Mouse (Mus musculus): Measurements from ENCODE around the gene Vps18.

Vps18 gene

DNA sequence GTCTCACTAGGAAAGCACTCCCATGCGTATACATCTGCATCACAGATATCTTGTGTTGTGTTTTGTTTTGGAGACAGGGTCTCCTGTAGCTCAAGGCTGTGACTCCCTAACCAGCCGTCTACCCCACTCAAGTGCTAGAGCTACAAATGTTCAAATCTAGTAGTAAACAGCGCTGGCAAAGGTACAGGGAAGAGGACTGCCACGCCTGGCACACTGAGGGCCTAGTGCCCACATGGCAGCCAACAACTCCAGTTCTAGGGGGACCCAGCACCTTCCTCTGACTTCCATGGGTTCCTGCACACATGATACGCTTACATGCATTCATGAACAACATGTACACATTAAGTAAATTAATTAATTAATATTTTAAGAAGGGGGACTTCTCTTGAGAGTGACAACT is 3.7 kb downstream of the Vps18 start:
- no peak for DNase-seq (ENCODE audit: low spot score)

- DNase-seq (ENCODE audit: low spot score): no peak
These were observed 4.3 kb downstream of the Vps18 start for GRCm38 (mm10) chr2:119292852-119293251.

DNA sequence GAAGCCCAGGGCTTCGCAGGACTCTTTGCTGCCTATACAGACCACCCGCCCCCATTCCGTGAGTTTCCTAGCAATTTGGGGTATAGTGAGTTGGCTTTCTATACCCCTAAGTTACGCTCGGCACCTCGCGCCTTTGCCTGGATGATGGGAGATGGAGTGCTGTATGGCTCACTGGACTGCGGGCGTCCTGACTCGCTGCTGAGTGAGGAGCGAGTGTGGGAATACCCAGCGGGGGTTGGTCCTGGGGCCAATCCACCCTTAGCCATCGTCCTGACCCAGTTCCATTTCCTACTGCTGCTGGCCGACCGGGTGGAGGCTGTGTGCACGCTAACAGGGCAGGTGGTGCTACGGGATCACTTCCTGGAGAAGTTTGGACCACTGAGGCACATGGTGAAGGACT is 4.8 kb downstream of the Vps18 start:
- no peak for DNase-seq (ENCODE audit: low spot score)

- DNase-seq (ENCODE audit: low spot score): no peak
These were observed 5.3 kb downstream of the Vps18 start for GRCm38 (mm10) chr2:119293776-119294390.

GRCm38 (mm10) chr2:119294411-119294810 is 5.9 kb downstream of the Vps18 start:
- DNase-seq (ENCODE audit: low spot score): no peak

GRCm38 (mm10) chr2:119296756-119297155 is 8.2 kb downstream of the Vps18 start:
- no peak for DNase-seq (ENCODE audit: low spot score)

GRCm38 (mm10) chr2:119297506-119297905 is 9.0 kb downstream of the Vps18 start:
- no peak for DNase-seq (ENCODE audit: low spot score)

GRCm38 (mm10) chr2:119298330-119298729 is 9.8 kb downstream of the Vps18 start:
- peak; percentile 64 for DNase-seq (ENCODE audit: low spot score)

DNA sequence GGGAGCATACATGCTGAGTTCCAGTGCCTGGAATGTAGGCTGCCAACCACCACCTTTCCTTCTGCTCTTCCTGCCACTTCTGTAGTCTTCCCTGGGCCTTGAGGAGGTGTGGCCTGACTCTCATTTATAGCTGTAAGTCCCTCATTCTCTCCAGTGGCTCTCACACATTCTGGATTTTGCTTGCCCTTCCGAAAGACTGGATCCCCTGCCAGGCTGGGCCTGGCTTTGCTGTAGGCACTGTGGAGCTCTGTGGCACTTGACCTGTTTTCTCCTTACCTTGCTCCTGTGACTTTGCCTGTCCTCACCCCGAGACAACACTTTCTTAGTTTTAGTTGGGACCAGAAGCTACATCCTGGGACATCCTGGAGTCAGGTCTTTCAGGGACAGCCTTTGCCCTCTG is 10.3 kb downstream of the Vps18 start:
- no peak for DNase-seq (ENCODE audit: low spot score)

DNA sequence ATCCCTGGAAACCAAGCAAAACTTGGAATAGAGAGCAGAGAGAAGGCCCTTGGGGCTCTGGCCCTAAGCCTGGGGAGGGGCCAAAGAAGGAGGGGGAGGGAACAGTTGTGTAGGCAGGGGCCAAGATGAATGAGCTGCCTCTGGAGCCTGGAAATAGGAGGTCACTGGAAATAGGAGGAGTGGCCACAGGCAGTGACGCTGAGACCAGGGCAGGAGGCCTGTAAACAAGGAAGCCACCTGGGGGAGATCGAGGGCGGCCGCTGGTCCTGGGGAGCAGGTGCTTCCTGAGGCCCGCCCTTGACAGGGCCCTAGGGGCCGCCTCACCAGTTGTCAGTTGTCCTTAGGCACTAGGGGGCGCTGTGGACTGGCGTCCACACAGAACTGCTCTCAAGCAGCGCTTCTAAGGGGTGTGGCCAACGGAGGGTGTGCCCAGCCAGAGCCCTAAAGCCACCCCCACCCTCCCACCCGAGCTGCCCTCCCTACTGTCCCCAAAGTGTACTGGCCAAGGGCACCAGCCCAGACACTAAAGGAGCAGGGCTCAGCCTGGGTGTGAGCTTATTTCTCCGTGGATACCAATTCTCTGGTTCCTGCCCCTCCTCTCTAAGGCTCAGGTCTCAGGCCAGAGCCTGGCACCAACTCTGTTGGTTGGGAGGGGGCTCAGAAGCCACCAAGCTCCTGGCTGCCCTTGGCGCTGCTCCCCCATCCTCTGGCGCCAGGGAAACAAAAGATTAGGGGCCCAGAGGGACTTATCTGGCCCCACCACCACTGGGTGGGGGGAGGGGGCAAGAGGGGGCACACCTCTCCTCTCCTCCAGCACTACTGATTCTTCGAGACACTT is 11.7 kb downstream of the Vps18 start:
- DNase-seq (ENCODE audit: low spot score): peak; percentile 57

DNA sequence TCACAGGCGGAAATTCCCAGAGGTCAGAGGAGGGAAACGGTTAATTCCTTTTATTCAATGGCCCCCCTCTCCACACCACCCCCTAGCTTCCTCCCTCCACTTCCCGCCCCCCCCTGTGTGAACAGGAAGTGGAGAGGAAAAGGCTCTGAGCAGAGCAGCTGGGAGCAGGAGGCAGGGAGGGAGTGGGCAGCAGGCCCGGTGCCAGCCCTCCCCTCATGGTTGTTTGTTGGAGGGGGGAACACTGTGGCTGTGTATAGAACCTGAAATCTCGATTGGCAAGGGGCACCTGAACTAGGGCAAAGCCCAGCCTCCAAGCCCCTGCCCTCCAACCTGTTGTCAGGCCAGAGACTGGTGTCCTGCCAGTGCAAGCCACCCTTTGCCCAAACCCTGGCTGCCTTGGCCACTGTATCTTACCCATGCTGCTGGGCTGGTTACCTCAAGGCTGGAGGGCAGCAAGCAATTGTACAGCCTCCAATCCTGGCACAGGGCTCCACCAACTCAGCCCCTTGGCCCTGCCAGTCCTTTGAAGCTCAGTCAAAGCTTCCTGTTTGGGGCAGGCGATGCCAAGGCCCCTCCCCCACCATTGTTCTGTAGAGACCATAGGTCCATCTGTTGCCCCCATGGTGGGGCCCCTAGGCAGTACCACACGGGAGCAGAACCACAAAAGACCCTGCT is 12.4 kb downstream of the Vps18 start:
- DNase-seq (ENCODE audit: low spot score): no peak

DNA sequence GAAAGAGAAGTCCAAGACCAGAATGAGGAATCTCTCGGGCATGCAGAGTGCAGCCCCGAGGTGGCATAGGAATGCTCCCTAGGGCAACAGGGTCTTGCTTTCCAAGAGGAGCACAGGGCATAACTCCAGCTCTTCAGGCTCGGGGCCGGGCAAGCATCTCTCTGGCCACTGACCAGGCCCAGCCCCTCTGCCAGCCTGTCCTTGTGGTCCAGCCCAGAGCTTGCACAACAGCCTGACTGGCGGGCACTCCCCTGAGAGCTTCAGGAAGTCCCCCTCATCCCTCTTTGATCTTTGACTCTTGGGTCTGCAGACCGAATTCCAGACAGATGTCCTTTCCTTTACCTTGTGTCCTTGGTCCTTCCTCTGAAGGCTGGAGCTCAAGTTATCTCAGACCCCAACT is 14.3 kb downstream of the Vps18 start:
- DNase-seq (ENCODE audit: low spot score): no peak

DNA sequence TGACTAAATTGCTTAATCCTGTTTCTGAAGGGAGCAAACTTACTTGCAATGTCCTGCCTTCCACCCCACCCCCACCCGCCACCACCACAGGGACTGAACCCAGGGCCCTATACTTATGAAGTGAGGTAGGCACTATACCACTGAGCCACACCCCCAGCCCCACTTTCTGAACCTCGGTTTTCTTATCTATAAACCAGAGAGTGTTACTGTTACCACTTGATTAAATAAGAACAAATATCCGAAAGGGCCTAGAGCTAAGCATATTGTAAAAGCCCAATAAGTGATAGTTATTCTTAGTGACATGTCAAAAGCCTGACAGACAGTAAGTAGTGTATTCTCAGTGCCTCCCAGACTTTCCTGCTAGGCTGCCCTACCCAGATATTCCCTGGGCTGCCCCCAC is 15.9 kb downstream of the Vps18 start:
- DNase-seq (ENCODE audit: low spot score): no peak

- DNase-seq (ENCODE audit: low spot score): no peak
These were observed 16.3 kb downstream of the Vps18 start for GRCm38 (mm10) chr2:119304798-119305208.

DNA sequence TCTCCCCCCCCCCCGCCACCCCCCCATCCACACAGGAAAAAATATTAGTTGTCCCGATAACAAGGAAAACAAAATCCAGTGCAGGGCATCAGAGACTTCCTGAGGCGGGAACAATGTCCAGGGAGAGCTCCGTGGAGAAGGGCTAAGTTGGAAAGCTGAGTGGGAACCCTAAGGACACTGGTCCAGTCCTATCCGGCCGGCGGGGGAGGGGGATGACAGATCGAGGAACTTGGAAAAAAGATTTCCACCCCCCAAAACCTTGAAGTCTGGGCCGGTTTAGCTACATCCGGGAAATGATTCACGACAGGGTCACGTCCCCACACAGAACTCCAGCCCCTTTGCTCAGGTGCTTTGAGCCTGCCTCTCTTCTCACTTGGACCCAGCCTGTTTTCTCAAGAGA is 23.0 kb downstream of the Vps18 start:
- no peak for DNase-seq (ENCODE audit: low spot score)

- no peak for DNase-seq (ENCODE audit: low spot score)
These were observed 23.9 kb downstream of the Vps18 start for GRCm38 (mm10) chr2:119312380-119312958.

DNA sequence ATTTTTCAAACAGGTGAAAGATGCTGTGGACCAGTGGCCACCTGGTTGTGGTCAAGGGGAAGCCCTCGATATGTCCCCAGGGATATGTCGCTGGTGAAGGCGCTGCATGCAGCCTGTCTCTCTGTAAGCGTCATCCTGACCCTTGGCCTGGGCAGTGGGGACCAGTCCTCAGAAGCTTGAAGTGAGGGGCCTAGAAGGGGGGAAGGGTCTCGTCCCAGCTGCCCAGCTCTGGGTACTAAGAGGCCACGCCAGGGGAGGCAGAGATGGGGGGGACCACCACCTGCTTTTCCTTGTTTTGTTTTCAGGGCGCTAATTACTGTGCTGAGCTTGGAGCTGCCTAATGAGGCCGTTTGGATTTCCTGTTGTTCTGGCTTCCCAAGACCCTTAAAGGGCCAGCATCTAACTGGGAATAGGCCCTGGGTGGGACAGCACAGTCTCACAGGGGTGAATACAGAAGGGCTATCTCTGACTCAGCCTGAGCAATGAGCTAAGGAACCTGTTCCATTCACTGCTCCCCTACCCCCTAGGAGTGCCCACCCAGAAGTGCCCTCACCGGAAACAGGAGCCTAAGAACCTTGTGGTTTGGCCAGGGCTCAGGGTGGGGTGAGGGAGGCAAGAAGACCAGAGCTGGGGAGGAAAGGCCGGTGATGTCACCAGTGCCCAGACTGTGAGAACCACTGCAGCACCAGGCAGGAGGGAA is 25.4 kb downstream of the Vps18 start:
- DNase-seq (ENCODE audit: low spot score): no peak

- DNase-seq (ENCODE audit: low spot score): no peak
These were observed 26.3 kb downstream of the Vps18 start for GRCm38 (mm10) chr2:119314742-119315310.

DNA sequence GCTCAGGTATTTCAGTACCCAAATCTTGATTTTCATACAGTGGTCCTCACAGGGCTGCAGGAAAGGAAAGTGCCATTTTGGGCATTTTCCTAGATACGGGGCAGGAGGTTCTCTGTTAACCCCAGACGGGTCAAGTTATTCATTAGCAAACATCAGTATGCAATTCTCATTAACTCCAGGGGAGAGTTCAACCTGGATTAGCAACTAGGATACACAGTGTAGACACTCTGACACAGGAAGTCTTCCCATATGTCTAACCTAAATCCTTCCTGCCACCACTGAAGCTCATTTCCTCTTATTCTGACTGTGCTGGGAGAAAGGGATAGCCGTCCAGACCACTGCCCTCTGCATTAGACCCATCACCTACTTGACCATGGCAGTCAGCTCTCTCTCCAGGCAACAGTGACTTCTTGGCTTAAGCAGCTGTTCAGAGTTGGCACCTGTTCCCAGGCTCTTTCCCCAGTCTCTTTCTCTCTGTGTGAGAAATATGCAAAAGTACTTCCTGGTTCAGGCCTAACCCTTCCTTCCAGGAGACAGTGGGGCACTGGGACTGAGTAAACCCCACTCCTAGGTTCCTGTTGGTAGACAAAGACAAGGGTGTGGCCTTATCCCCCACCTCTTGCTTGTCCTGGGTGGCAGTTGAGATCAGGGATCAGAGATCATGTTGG is 29.6 kb downstream of the Vps18 start:
- DNase-seq (ENCODE audit: low spot score): no peak

DNA sequence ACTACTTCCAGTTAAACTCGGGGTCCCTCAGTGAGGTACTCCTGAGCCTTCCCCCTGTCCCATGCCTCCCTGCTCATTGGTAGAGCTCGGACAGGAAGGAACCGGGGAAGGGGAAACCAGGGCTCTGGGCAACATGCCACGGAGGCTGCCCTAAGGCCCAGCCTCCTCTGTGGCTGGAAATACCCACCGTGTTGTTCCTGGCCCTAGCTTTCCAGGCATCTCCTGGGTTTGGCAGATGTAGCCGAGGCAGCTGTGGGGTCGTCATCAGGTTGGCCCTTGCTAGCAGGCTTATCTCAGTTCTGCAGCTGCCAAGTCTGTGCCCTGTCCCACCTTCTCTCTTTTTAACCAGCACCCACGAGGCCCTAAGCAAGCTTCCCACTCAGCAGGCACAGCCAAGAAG is 32.0 kb downstream of the Vps18 start:
- DNase-seq (ENCODE audit: low spot score): no peak
